Mouse (Mus musculus) liver, embryonic 14.5 days (tissue): ENCODE results near the gene Eif2b3.

Experiments used
- CTCF ChIP-seq: IDR thresholded peaks from 2 replicates; pipeline ENCODE4 v1.5.1; 2016; ENCODE audit warnings: antibody characterized with exemption, low read depth, control low read depth
- EP300 ChIP-seq: IDR thresholded peaks from 2 replicates; pipeline ENCODE4 v1.6.1; 2016; ENCODE audit warnings: antibody characterized with exemption, low read depth

DNA sequence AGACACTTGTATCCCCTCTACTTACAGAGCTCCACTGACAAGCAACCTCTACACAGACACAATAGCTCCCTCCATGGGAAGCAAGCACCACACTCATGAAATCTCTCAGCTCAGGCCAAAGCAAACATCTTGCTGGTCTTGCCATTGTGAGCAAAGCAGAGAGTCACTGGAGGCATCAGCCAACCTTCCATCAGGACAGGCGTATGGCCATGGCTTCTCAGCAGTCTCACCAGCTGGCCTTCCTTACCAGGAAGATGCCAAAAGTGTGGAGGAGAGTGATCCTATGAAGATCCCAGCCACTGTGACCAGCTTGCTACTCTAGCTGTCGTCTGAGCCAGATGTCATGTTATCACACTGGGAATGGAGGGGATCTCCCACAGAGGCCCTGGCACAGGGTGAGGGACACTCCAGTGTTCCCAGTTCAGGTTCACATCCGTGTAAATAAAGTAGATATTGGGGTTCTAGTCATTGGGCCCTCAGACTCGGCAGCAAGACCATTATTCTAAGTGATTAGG, 4.2 kb upstream of the Eif2b3 start:
- no peak for TF ChIP-seq CTCF
- TF ChIP-seq EP300: no peak
